Mouse (Mus musculus) liver, embryonic 11.5 days (tissue): ENCODE measurements around the gene Ago1. TPM values are rescaled to one million over a fixed set of nuclear protein-coding genes. Genes with fewer than 3 reads are reported as not detected.

Experiments
- ATAC-seq: fragments of 200-750 bp; cut with Nextera tagmentation; replicated peaks from 2 replicates; pipeline ENCODE4 v1.8.0; 2017; ENCODE audit warnings: moderate number of reproducible peaks, mild to moderate bottlenecking, moderate TSS enrichment, moderate library complexity; ENCODE audit not compliant: low FRiP score
- DNase-seq: peaks from one replicate; pipeline ENCODE4 v3.0.0-alpha.2; 2017; ENCODE audit warnings: low spot score
- H3K27ac ChIP-seq: fragments of 300-500 bp; sonication (generic); 2 replicates; pipeline ENCODE4 v1.5.1; 2014; ENCODE audit warnings: mild to moderate bottlenecking, low read depth, low read length, control low read depth
- H3K27me3 ChIP-seq: fragments of 300-500 bp; sonication (generic); replicated peaks from 2 replicates; pipeline ENCODE4 v1.6.1; 2014; ENCODE audit warnings: low read length, mixed read lengths; ENCODE audit not compliant: control insufficient read depth, insufficient read depth
- H3K36me3 ChIP-seq: fragments of 300-500 bp; sonication (generic); 2 replicates; pipeline ENCODE4 v1.6.1; 2014; ENCODE audit warnings: mild to moderate bottlenecking, low read length, moderate library complexity, mixed read lengths; ENCODE audit not compliant: control insufficient read depth, insufficient read depth
- H3K4me1 ChIP-seq: fragments of 300-500 bp; sonication (generic); replicated peaks from 2 replicates; pipeline ENCODE4 v1.6.1; 2014; ENCODE audit warnings: low read length, mixed read lengths; ENCODE audit not compliant: control insufficient read depth, insufficient read depth
- H3K4me2 ChIP-seq: fragments of 300-500 bp; sonication (generic); 2 replicates; pipeline ENCODE4 v1.6.1; 2014; ENCODE audit warnings: mild to moderate bottlenecking, control low read depth, moderate library complexity
- H3K4me3 ChIP-seq: fragments of 300-500 bp; sonication (generic); 2 replicates; pipeline ENCODE4 v1.5.1; 2014; ENCODE audit warnings: low read depth, low read length, control low read depth
- H3K9ac ChIP-seq: fragments of 300-500 bp; sonication (generic); 2 replicates; pipeline ENCODE4 v1.6.1; 2014; ENCODE audit warnings: low read depth, low read length, control low read depth
- H3K9me3 ChIP-seq: fragments of 300-500 bp; sonication (generic); 2 replicates; pipeline ENCODE4 v1.6.1; 2016; ENCODE audit warnings: low read length, inconsistent platforms, mixed read lengths; ENCODE audit not compliant: control insufficient read depth
- WGBS: fragments of 180-500 bp; shearing (Covaris S2); extraction: QIAGEN DNeasy Blood & Tissue Kit; methylation state at CpG from one replicate; pipeline ENCODE4 v1.1.7; 2014; 5-methylcytosine and 5-hydroxymethylcytosine counted together
- polyA plus RNA-seq: library from polyadenylated mRNA; unstranded; fragments of >200 nt; fragmentation: Nextera tagmentation; extraction: Ambion mirVana; gene quantifications from 2 replicates; pipeline ENCODE4 v1.2.1, GENCODE M21; 2014

Ago1 gene
- polyA plus RNA-seq, 1 experiment from 2014 or later: 4.9 TPM

GRCm38 (mm10) chr4:126483874-126484273, 15.5 kb upstream of the Ago1 start:
- H3K4me2 ChIP-seq: no peak overlapping the region
- H3K9me3 ChIP-seq: no peaks in the 10 kb centered on the region
- no peak overlapping the region for H3K27ac ChIP-seq
- no peaks in the 10 kb centered on the region for H3K27me3 ChIP-seq
- no peaks in the 10 kb centered on the region for H3K4me1 ChIP-seq
- peak; percentile 18 for DNase-seq
- H3K4me3 ChIP-seq: no peak overlapping the region
- WGBS: 80% methylated on average over 3 of the region's 3 CpGs
- H3K9ac ChIP-seq: no peak overlapping the region
- ATAC-seq: no peak
- H3K36me3 ChIP-seq: no peaks in the 10 kb centered on the region

- ATAC-seq (no peak), DNase-seq (peak; percentile 2)
- Histone ChIP-seq H3K4me3 (no peak overlapping the region), H3K9me3 (no peaks in the 10 kb centered on the region), H3K4me2 (no peak overlapping the region), H3K4me1 (no peaks in the 10 kb centered on the region), H3K27me3 (no peaks in the 10 kb centered on the region), H3K36me3 (no peaks in the 10 kb centered on the region), H3K9ac (no peak overlapping the region), H3K27ac (no peak overlapping the region)
- 75% methylated on average over 12 of the region's 12 CpGs for WGBS
These were observed 14.6 kb upstream of the Ago1 start for GRCm38 (mm10) chr4:126482951-126483350.

DNA sequence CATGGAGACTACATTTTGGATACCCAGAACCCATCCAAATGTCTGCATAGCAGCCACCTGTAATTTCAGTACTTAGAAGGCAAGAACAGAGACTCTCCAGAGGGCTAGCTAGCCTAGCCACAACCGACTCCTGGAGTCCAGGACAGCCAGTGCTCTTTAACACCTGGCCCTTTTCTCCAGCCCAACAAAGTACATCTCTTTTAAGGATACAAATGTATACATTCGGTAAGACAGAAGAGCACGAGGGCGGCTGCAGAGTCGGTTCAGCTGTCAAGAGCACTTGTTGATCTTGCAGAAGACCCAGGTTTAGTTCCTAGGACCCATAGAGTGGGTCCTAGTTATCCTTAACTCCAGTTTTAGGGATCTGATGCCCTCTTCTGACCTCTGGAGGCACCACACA, 13.1 kb upstream of the Ago1 start:
- Histone ChIP-seq H3K9ac (no peak overlapping the region), H3K4me2 (no peak overlapping the region), H3K27ac (no peak overlapping the region), H3K36me3 (no peaks in the 10 kb centered on the region), H3K4me3 (no peak overlapping the region), H3K9me3 (no peaks in the 10 kb centered on the region), H3K27me3 (no peaks in the 10 kb centered on the region), H3K4me1 (no peaks in the 10 kb centered on the region)
- 82% methylated on average over 5 of the region's 5 CpGs for WGBS
- ATAC-seq (no peak), DNase-seq (peak; percentile 9)

GRCm38 (mm10) chr4:126480288-126480687, 11.9 kb upstream of the Ago1 start:
- DNase-seq: peak; percentile 23
- H3K9ac ChIP-seq: no peak overlapping the region
- H3K9me3 ChIP-seq: no peaks in the 10 kb centered on the region
- ATAC-seq: no peak
- H3K4me3 ChIP-seq: no peak overlapping the region
- H3K27ac ChIP-seq: no peak overlapping the region; the same call in 1 of the 2 replicates
- no peaks in the 10 kb centered on the region for H3K27me3 ChIP-seq
- WGBS: 43% methylated on average over 3 of the region's 3 CpGs
- H3K4me2 ChIP-seq: no peak overlapping the region
- H3K4me1 ChIP-seq: no peaks in the 10 kb centered on the region
- H3K36me3 ChIP-seq: no peaks in the 10 kb centered on the region

- 41% methylated on average over 5 of the region's 5 CpGs for WGBS
- Histone ChIP-seq H3K36me3 (no peaks in the 10 kb centered on the region), H3K9me3 (no peaks in the 10 kb centered on the region), H3K9ac (no peak overlapping the region), H3K4me1 (peaks cover 2% of the 10 kb centered on the region; the same call in 1 of the 2 replicates), H3K27ac (no peak overlapping the region), H3K27me3 (no peaks in the 10 kb centered on the region), H3K4me2 (no peak overlapping the region), H3K4me3 (no peak overlapping the region)
- ATAC-seq (no peak), DNase-seq (peak; percentile 40)
These were observed 4.6 kb upstream of the Ago1 start for GRCm38 (mm10) chr4:126473031-126473430.

DNA sequence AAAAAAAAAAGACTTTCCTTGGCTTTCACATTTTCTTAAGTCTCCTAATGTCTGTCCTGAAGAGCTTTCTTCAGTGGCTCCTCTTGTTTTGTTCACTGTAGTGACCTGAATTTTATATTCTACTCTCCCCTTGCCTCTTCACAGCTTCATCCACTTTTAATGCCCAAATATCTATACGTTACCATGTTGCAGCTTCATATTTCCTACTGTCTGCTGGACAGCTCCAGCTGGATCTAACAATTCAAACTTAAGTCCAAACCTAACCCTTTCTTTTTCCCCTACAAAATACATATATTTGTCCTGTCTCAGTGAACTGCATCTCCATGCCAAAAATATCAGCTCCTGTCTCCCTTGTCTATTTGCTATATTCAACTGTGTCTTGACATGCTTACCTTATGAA, 951 bp upstream of the Ago1 start:
- Histone ChIP-seq H3K4me3 (no peak overlapping the region), H3K9me3 (no peaks in the 10 kb centered on the region), H3K4me1 (peaks cover 27% of the 10 kb centered on the region), H3K4me2 (peak overlapping the region; percentile 77; the same call in 1 of the 2 replicates), H3K9ac (no peak overlapping the region), H3K27ac (no peak overlapping the region; the same call in 1 of the 2 replicates), H3K36me3 (no peaks in the 10 kb centered on the region), H3K27me3 (no peaks in the 10 kb centered on the region)
- no peak for DNase-seq
- ATAC-seq: no peak
- WGBS: 57% methylated on average over 1 of the region's 1 CpGs

- Histone ChIP-seq H3K27ac (peak overlapping the region; percentile 90), H3K36me3 (no peaks in the 10 kb centered on the region), H3K4me1 (peaks cover 27% of the 10 kb centered on the region), H3K4me3 (peak overlapping the region; percentile 88), H3K27me3 (no peaks in the 10 kb centered on the region), H3K9ac (peak overlapping the region; percentile 43; the same call in 1 of the 2 replicates), H3K4me2 (peak overlapping the region; percentile 77), H3K9me3 (no peaks in the 10 kb centered on the region)
- 6% methylated on average over 8 of the region's 8 CpGs for WGBS
- ATAC-seq: no peak; the same call in 1 of the 2 replicates
- DNase-seq: no peak
These were observed 542 bp upstream of the Ago1 start for GRCm38 (mm10) chr4:126468925-126469324.

DNA sequence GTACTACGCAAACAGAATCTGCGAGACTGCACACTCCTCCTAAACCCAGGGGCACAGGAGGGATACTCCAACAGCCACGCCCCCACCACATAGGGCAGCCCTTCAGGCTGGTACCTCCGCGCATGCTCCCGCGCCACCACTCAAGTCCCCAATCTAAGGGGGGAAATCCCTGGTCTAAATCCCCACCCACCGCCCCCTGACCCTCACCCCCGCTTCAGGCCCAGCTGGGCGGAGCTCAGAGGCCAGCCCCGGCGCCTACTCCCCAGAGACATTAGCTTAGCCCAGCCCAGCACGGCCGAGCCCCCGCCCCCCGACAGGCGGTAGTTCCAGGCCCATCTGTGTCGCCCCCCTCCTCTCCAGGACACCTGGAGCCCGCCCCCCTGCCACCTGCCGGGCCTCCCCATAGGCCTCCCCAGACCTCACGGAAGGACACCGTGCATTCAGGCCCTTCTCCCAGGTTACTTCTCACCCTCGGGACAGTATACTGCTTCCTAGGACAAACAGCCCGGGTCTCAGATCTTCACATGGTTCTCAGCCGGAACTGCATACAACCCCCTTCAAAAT, 580 bp downstream of the Ago1 start:
- Histone ChIP-seq H3K9me3 (no peaks in the 10 kb centered on the region), H3K4me2 (peak overlapping the region; percentile 77), H3K4me3 (peak overlapping the region; percentile 88), H3K4me1 (peaks cover 27% of the 10 kb centered on the region), H3K27me3 (no peaks in the 10 kb centered on the region), H3K9ac (peak overlapping the region; percentile 88), H3K36me3 (no peaks in the 10 kb centered on the region), H3K27ac (peak overlapping the region; percentile 90)
- peak; percentile 64 for ATAC-seq
- DNase-seq: peak; percentile 86
- WGBS: under 1% methylated on average over 22 of the region's 25 CpGs

DNA sequence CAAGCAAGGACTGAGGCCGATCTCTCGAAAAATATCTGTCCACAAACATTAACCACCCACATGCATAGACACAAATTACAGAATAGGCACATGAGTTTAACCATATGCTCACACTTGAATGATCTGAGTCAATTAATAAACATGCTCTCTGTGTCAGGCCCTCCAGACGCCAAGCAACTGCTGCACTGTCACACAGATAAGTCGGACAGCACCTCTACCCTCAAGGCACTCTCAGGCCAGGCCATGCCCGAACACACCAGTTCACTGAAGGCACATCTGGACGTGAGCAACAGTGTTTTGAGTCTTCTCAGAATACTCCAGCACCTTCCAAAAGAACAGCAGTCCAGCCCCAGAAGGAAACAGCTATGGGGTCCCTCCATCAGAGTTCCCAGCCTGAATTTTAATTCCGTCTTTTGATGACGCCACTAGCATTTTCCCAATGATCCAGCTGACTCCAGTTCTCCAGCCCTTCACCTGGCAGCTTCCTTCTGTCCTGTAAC, 2.1 kb downstream of the Ago1 start:
- Histone ChIP-seq H3K27me3 (no peaks in the 10 kb centered on the region), H3K9ac (no peak overlapping the region), H3K27ac (no peak overlapping the region), H3K4me3 (no peak overlapping the region), H3K4me1 (peaks cover 27% of the 10 kb centered on the region), H3K4me2 (peak overlapping the region; percentile 26), H3K36me3 (no peaks in the 10 kb centered on the region), H3K9me3 (no peaks in the 10 kb centered on the region)
- WGBS: 39% methylated on average over 8 of the region's 8 CpGs
- DNase-seq (no peak), ATAC-seq (no peak)
